Mouse (Mus musculus): Measurements from ENCODE around the gene Rrbp1.

Rrbp1 gene

GRCm38 (mm10) chr2:143955004-143955403 lies 56.1 kb downstream of the Rrbp1 start:
- DNase-seq (ENCODE audit: low read depth, low spot score), result no peak

GRCm38 (mm10) chr2:143953944-143954343 lies 57.1 kb downstream of the Rrbp1 start:
- no peak for DNase-seq (ENCODE audit: low read depth, low spot score)

- DNase-seq (ENCODE audit: low read depth, low spot score), result no peak
Measured at GRCm38 (mm10) chr2:143951546-143952315, 59.3 kb downstream of the Rrbp1 start.

GRCm38 (mm10) chr2:143951028-143951420 lies 60.0 kb downstream of the Rrbp1 start:
- no peak for DNase-seq (ENCODE audit: low read depth, low spot score)

DNA sequence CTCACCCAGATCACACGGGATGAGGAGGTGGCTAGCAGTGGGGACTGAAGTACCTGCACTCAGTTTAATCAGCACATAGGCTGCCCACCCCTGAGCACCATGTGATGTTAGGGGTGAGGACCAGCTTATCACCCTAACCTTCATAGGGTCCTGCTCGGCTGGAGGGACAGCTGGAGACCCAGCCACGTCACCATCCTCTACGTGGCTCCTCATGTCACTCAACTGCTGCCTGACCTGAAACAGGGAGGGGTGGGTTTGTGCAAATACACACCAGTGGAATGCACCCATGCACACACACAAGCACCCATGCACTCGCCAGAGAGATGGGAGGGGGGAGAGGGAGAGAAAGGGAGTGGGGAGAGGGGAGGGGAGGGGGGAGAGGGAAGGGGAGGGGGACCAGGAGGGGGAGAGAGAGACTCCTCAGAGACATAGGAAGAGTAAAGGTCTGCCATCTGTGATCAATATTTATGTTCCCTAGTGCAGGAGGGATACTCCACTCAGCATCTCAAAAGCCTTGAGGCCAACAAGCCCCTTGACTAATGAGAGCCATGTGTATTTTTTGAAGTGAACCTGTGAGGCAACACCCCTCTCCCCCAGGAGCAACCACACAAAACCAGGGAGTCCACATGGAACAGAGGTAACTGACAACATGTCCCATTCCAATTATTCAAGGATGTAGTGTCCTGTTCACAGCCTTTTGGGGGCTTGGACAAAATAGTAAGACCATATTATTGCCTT lies 60.6 kb downstream of the Rrbp1 start:
- no peak for DNase-seq (ENCODE audit: low read depth, low spot score)

- DNase-seq (ENCODE audit: low read depth, low spot score), result no peak
Measured at GRCm38 (mm10) chr2:143949217-143949616, 61.8 kb downstream of the Rrbp1 start.

GRCm38 (mm10) chr2:143948416-143948815 lies 62.6 kb downstream of the Rrbp1 start:
- DNase-seq (ENCODE audit: low read depth, low spot score), result no peak

DNA sequence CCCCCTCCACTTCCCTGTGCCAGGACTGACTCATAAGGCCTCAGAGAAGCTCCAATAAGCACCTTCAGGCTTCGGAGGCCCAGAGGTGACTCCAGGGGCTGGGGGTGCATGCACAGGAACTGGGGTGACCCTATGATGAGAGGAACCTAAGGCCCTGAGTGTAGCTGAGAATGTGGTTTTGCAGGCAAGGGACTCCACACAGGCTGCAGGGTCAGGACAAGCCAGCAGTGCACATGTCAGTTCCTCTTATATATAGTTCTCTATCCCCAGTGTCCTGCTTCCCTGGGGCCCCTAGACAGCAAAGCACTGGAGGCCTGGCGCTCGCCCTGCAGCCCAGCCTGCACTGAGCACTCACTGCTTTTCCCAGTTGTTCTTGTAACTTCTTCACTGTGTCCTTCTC lies 63.1 kb downstream of the Rrbp1 start:
- DNase-seq (ENCODE audit: low read depth, low spot score), result no peak

DNA sequence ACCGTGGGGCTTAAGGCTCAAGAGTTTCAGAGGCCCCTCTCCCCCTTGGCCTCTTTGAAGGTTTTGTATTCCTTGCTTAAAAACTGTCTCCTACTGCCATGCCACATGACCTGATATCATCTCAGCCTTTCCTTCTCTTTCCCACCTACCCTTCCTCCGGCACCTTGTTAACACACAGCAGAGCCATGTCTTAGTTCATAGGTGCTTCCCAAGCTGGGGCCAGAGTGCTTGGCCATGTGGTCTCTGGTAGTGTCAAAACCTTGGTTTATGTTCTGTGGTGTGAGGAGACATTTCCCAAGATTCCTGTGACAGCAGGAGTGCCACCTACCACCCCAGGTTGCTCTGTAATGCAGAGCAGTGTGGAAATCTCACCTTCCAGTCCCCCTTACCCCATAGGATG lies 64.7 kb downstream of the Rrbp1 start:
- DNase-seq (ENCODE audit: low read depth, low spot score), result no peak

GRCm38 (mm10) chr2:143945466-143946075 lies 65.5 kb downstream of the Rrbp1 start:
- no peak for DNase-seq (ENCODE audit: low read depth, low spot score)

DNA sequence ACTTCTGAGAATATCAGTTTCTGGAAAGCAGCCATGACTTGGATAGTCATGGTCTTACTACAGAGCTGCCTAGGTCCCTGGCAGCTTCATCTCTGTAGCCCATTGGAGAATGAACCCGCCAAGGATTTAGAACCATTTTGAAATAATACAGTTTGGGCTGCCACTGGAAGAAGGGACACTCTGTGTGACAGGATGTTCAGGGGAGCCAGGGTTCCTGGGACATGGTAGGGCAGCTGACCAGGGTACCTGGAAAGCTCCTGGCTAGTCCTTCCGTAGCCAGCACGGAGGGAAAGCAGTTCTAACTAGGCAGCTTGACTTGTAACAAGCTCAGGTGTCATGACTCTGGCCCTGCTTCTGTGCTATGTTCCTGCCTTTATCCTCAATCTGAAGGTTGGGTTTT lies 66.3 kb downstream of the Rrbp1 start:
- DNase-seq (ENCODE audit: low read depth, low spot score), result no peak

GRCm38 (mm10) chr2:143940406-143940805 lies 70.7 kb downstream of the Rrbp1 start:
- no peak for DNase-seq (ENCODE audit: low read depth, low spot score)

DNA sequence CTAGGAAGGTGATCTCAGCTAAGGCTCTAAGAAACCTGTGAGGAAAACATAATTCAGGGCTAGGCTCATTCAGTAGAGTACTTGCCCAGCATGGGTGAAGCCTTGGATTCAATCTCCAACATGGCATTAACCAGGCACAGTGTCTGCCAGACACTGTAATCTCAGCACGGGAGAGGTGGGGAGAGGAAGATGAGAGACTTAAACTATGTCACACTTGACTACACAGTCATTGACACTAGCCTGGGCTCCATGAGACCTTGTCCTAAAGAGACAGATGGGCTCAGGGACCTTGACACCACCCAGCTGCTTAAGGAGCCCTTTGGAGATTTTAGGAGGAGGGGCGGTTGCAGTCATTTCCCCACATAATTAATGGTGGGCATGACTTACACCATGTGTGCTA lies 73.2 kb downstream of the Rrbp1 start:
- no peak for DNase-seq (ENCODE audit: low read depth, low spot score)

DNA sequence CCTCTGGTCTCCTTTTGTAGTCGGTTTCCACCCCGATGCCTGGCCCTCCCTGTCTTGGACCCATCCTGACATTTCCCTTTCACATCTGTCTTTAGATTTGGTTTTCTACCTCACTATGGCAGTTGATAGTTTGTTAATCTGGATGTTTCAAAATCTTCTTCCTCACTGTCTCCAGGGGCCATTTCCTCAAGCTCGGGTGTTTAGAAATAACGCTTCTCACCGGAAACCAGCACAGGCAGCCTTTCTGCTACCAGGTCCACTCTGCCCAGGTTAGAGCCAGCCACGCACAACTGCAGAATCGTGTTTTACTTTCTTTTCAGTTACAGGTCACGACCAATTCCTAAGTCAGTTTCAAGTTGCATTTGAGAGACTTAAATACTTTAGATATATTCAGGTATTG lies 76.6 kb downstream of the Rrbp1 start:
- no peak for DNase-seq (ENCODE audit: low read depth, low spot score)

GRCm38 (mm10) chr2:143933516-143933915 lies 77.5 kb downstream of the Rrbp1 start:
- DNase-seq (ENCODE audit: low read depth, low spot score), result no peak

GRCm38 (mm10) chr2:143932340-143932873 lies 78.7 kb downstream of the Rrbp1 start:
- no peak for DNase-seq (ENCODE audit: low read depth, low spot score)

DNA sequence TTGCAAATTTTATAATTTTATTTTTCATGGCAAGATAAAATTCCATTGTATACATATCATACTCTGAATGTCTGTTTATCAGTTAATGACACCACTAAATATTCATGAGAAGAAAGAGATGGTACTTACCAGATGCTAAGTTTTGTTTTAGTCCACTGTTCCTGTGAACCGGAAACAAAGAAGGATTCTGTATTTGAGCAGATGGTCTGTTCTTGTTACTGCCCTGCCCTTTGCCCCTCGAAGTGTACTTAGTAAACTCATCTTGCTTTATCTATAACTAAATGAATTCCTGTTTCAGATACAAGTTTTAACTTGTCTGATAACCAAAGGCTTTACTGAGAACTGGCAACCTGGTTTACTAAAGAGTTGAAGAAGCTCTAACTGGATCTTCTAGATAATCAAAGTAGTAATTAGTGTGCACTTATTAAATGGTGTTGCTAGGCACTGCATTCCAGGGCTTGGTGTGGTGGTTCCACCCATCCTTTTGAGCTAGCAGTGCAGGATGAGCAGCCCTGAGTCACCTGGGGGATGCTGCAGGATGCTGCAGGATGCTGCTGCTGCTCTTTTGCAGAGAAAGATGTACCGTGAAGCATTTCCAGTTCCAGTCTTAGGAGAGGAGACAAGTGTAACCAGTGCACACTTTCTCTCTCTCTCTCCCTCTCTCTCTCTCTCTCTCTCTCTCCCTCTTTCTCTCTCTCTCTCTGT lies 81.3 kb downstream of the Rrbp1 start:
- DNase-seq (ENCODE audit: low read depth, low spot score), result no peak

- DNase-seq (ENCODE audit: low read depth, low spot score), result no peak
Measured at GRCm38 (mm10) chr2:143925826-143926225, 85.2 kb downstream of the Rrbp1 start.

DNA sequence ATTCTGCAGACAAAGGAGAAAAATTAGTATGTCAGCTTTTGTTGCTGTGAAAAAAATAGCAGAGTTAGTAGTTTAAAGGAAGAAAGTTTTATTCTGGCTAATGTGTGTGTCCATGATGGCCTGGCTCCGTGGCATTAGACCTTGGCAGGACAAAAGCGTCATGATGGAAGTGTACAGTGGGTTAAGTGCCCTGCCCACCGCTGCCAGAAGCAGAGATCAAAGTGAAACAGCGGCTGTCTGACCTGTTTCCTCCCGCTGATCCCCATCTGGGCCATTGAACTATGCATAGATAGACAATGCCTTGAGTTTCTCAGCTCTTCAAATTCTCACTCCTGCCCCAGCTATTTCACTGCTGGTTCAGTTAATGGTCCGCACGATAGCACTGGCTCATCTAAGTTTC lies 87.0 kb downstream of the Rrbp1 start:
- DNase-seq (ENCODE audit: low read depth, low spot score), result no peak

- no peak for DNase-seq (ENCODE audit: low read depth, low spot score)
Measured at GRCm38 (mm10) chr2:143918831-143919502, 92.1 kb downstream of the Rrbp1 start.

DNA sequence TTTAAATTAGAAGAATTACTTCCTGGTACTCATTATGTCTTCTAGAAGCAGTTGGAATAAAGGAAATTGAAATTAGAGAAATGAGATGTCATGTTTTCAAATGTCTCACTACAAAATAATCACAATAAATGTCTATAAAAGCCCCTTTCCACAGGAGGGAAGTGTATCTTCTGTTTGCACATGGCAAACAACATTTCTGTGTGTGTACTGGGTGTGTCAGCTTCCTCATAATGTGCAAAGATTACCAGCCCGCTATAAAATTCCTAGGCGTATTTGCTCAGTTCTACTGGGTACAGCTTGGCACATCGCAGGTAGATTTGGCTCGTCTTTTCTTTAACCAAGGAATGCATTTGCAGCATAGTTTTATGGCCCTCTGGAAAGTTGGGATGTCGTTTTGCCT lies 93.4 kb downstream of the Rrbp1 start:
- DNase-seq (ENCODE audit: low read depth, low spot score), result no peak

Measured in brain, embryonic 18.5 days (tissue).